Mouse (Mus musculus): ENCODE data around the gene Pabpn1l. TPM values are rescaled to one million over a fixed set of nuclear protein-coding genes. Genes with fewer than 3 reads are reported as not detected.
A peak's percentile ranks its signal among the peaks of the same experiment; 100 is the strongest.
"Not testable (repeated sequence)": the region's sequence is repeated elsewhere in the genome, so short reads cannot be mapped to it uniquely, and the experiment has no call there.

Gene Pabpn1l
- total RNA-seq, 2 experiments from 2014 or later, result not detected

- no peak for ATAC-seq (replicated peaks; ENCODE audit: low FRiP score, poor library complexity, severe bottlenecking)
These were observed 28.9 kb upstream of the Pabpn1l start for GRCm38 (mm10) chr8:122651326-122651921.

DNA sequence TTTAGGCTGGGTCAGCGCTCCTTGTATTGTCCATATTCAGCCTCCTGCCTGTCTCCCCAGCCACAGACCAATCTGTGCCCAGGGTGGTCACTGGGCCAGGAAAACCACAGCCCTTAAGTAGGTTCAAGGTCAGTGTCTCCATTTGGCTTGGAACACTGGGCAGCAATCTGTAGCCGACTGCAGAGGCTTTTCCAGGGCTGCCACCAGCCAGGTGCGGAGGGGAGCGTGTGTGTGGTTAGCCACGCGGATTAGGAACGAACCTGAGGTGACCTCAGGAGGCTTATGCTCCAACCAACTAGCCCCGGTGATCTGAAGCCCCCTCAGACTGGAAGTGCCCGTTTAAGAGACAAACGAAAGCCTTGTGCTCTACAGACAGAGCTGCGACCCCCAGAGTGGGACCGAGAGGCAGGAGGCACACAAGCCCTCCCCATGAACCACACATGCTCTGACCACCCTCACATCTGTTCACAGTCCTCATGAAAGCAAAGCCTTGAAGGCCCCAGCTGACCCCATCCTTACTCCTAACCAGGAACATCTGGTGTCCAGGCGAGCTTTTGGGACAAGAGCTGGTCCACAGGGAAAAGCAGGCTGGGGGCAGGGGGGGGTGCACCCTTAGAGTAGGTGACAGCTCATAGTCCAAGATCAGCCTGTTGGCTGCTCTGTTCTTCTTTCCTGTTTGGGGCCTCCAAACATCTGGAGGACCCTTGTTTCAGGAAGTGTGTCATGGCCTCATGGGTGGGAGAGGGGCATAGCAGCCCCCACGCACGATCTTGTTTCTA is 25.8 kb upstream of the Pabpn1l start:
- no peak for ATAC-seq (replicated peaks; ENCODE audit: low FRiP score, poor library complexity, severe bottlenecking)

GRCm38 (mm10) chr8:122646337-122646736 is 23.8 kb upstream of the Pabpn1l start:
- no peak for ATAC-seq (replicated peaks; ENCODE audit: low FRiP score, poor library complexity, severe bottlenecking)

DNA sequence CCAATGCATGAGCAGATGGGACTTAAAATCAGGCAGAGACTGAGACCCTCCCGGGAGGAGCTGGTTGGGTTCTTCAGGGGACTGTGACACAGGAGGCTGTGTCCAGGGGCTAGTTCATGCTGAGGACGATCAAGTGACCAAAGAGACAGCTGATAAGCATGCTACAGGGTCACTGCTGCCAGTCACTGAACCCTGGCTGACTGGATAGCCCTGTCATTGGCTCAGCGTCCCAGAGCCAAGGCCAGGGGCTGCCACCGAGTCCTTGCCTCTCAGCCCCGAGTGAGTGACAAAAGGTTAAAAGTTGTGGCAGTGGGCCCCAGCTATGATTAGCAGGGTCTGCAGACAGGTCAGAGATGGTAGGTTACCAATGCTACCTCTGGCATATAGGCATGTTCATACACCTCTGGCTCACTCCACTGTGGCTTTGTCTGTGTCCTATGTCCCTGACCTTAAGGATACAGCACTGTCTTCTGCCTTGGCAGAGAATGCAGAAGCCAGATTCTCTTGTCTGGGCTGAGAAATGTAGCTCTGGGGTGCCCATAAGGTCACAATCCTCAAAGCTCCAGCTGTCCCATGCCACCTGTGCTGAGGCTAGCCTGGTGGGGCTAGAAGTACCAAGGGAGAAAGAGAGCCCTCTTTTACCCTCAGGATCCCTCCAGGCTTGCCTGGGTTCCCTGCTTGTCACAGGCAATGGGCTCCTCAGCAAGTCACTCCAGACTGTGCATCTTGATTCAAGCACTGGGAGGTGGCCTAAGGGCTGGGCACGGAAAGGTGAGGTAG is 21.8 kb upstream of the Pabpn1l start:
- no peak for ATAC-seq (replicated peaks; ENCODE audit: low FRiP score, poor library complexity, severe bottlenecking)

- ATAC-seq (replicated peaks; ENCODE audit: low FRiP score, poor library complexity, severe bottlenecking), result no peak
These were observed 19.5 kb upstream of the Pabpn1l start for GRCm38 (mm10) chr8:122642071-122642470.

- ATAC-seq (replicated peaks; ENCODE audit: low FRiP score, poor library complexity, severe bottlenecking), result no peak
These were observed 18.9 kb upstream of the Pabpn1l start for GRCm38 (mm10) chr8:122641406-122641805.

GRCm38 (mm10) chr8:122640825-122641224 is 18.3 kb upstream of the Pabpn1l start:
- ATAC-seq (replicated peaks; ENCODE audit: low FRiP score, poor library complexity, severe bottlenecking), result no peak

GRCm38 (mm10) chr8:122639521-122640248 is 17.1 kb upstream of the Pabpn1l start:
- ATAC-seq (replicated peaks; ENCODE audit: low FRiP score, poor library complexity, severe bottlenecking), result no peak

DNA sequence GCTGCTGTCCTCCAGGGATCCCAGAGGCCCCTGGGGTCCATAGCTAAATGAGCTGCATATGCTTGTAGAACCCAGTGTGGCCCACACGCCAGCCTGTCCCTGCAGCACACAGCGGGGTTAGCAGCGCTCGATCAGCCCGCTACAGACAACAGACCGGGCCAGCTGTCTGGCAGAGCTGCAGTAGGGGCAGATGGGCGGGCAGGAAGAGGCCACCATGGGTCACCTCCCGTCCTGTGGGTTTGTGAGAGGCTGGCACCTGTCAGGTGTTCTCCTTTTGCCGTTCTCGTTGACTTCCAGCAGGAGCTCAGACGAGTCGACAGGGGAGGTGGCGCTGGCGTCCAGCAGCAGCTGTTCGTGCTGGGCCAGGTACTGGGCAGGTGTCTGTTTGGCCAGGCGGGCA is 16.1 kb upstream of the Pabpn1l start:
- ATAC-seq (replicated peaks; ENCODE audit: low FRiP score, poor library complexity, severe bottlenecking), result no peak

GRCm38 (mm10) chr8:122637230-122637629 is 14.7 kb upstream of the Pabpn1l start:
- ATAC-seq (replicated peaks; ENCODE audit: low FRiP score, poor library complexity, severe bottlenecking), result no peak

GRCm38 (mm10) chr8:122636803-122637175 is 14.2 kb upstream of the Pabpn1l start:
- 0 out of 2 replicates have a peak, but pooled peaks have one; percentile 1 for ATAC-seq (replicated peaks; ENCODE audit: low FRiP score, poor library complexity, severe bottlenecking)

GRCm38 (mm10) chr8:122635878-122636802 is 13.6 kb upstream of the Pabpn1l start:
- ATAC-seq (replicated peaks; ENCODE audit: low FRiP score, poor library complexity, severe bottlenecking), result peak; percentile 80

DNA sequence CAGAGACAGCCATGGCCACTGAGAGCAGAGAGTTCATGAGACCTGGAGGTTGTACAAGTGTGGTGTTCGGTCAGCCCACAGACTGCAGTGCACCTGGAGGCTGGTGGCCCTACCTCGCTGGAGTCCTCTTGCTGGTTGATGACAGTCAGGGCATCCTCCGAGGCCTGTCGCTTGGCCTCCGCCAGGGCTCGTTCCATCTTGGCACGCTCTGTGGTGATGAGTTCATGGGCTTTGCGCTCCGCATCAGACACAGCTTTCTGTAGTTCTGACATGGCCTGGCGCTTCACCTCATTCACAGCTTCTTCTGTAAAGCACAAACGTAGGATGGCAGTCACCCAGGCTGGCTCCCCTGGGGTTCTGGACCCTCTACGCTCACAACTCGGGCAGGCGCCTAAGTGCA is 10.7 kb upstream of the Pabpn1l start:
- ATAC-seq (replicated peaks; ENCODE audit: low FRiP score, poor library complexity, severe bottlenecking), result no peak

GRCm38 (mm10) chr8:122632134-122632533 is 9.6 kb upstream of the Pabpn1l start:
- ATAC-seq (replicated peaks; ENCODE audit: low FRiP score, poor library complexity, severe bottlenecking), result not testable (repeated sequence)

DNA sequence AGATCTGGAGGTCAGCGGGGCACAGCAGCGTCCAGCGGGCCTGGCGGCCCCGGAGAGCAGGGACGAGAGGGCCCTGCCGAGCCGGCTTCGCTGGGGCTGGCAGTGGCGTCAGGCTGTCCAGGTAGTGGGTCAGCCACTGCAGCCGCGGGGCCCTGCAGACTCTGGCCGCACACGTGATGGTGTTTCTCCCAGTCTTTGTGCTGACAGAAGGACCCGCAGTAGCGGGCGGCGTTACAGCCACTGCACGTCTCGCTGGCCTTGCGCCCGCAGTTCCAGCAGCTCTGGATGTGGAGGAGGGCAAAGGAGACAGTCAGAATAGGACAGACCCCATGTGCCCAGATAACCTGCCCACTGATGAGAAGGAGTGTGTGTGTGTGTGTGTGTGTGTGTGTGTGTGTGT is 8.2 kb upstream of the Pabpn1l start:
- no peak for ATAC-seq (replicated peaks; ENCODE audit: low FRiP score, poor library complexity, severe bottlenecking)

DNA sequence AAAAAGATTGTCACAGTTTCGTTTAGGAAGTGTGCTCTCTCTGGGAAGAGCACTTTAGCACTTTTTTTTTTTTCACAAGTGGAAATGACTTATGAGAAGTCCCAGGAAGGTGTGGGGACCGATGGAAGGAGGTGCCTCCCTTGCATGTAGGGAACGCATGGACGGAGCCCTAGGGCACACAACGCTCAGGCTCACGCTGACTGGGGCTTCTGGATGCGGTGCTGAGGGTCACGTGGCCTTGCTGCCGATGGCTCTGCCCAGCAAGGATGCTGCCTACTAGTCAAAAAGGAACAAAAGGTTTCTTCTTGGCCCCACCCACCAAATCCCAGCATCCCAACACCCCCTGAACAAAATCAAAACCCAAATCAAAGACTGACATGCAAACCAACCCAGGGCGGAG is 6.8 kb upstream of the Pabpn1l start:
- no peak for ATAC-seq (replicated peaks; ENCODE audit: low FRiP score, poor library complexity, severe bottlenecking)

DNA sequence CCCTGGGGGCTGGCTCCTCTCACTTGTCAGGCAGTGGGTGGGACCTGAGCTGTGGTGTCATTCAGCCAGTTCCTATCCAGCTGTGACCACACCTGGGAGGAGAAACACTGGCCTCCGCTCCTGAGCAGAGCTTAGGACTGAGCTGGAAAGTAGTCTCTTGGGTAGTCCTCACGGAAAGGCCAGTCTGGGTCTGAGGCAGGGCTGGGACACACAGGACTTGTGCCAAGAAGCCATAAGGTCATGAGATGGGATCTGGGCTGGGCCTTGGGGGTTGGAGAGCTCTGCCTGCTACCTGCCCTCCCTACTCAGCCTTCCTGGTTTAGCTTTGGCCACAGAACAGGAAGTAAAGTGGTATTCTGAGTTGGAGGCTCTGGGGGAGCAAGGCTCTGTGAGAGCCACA is 4.4 kb upstream of the Pabpn1l start:
- ATAC-seq (replicated peaks; ENCODE audit: low FRiP score, poor library complexity, severe bottlenecking), result no peak

DNA sequence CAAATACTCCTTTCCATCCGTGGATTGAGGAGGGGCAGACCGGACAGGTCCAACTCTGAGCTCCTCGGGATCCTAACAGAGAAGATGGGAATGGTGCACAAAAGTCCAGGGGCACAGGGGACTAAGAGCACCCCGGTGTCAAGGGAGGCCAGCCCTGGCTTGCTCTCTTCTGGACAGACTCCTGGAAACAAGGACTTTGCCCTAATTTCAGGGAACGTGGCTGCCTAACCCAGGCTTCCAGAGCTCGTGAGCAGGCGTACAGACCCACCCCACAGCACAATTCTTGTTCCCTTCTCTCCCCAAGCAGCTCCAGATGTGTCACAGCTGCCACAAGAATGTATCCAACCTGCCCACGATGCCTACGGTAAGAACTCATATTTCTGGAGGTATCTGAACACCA is 3.3 kb upstream of the Pabpn1l start:
- ATAC-seq (replicated peaks; ENCODE audit: low FRiP score, poor library complexity, severe bottlenecking), result no peak

DNA sequence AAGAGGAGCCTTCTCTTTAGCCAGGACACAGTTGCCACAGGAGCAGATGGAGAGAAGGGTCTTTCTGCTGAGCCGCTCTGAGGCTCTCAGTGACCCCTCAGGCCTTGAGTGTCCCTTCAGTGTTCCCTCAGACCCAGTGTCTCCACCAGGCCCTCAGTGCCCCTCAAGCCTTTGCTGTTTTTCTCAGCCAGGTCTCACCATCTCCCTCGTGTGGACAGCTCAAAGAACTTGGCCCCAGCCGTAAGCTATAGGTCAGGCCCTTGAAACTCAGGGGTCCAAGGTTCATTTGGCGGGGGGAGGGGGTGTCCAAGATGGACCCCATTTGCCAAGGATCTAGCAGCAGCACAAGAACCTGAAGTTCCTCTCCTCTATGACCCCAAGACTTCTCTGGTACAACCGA is 2.1 kb upstream of the Pabpn1l start:
- no peak for ATAC-seq (replicated peaks; ENCODE audit: low FRiP score, poor library complexity, severe bottlenecking)

Measured in erythroblast, adult 5-6 weeks (primary cell).